8 mouse cellular contexts compared by ENCODE assay signal in the genomic region with DNA sequence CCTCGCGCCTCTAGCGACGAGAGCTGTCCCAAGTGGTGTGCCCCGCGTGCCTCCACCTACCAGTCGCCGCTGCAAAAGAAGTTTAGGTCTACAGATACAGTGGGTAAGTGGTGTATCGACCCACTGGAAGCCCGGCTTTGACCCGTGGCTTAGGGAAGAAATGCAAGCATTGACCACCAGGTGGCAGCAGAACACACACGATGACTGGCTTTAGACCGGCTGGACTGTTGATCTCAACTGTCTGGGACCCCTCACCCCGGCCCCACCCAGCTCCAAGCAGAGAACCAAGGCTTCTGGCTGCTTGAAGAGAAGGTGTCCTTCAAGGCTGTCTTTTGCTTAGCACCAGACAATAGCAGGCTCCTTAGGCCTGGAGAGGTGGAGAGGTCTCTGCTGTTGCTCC. TPM values are rescaled to one million over a fixed set of nuclear protein-coding genes. Genes with fewer than 3 reads are reported as not detected.
DNase-seq lines count a peak whose midpoint lies in the region; ATAC-seq and TF ChIP-seq lines count a peak whose summit lies in the region.

No protein-coding gene starts in this region.

- no peak for TF ChIP-seq POLR2A in testis, adult 2 months (IDR thresholded peaks at IDR 0.05; ENCODE audit: control insufficient read depth, low read depth, low read length)

- H3K27ac ChIP-seq in liver, embryonic 12.5 days: no peak overlapping the region
- no peak overlapping the region for H3K27ac ChIP-seq in neural tube, embryonic 11.5 days (ENCODE audit: low read depth, low read length)
- H3K27ac ChIP-seq in testis, adult 2 months (ENCODE audit: control insufficient read depth, insufficient read depth, low read depth, low read length): no peak overlapping the region

- ATAC-seq in liver, embryonic 12.5 days: no peak
- ATAC-seq in neural tube, embryonic 11.5 days (ENCODE audit: insufficient read depth, low FRiP score, low TSS enrichment): 0 out of 2 replicates have a peak, but pooled peaks have one; percentile 22

- 1% methylated on average over 14 of the region's 14 CpGs for WGBS in liver, embryonic 12.5 days (ENCODE audit: insufficient replicate concordance)
- 3% methylated on average over 14 of the region's 14 CpGs for WGBS in neural tube, embryonic 11.5 days

- peaks cover 38% of the 10 kb centered on the region for H3K4me1 ChIP-seq in liver, embryonic 12.5 days
- H3K4me1 ChIP-seq in neural tube, embryonic 11.5 days (ENCODE audit: control insufficient read depth, insufficient read depth, low read length): peaks cover 2% of the 10 kb centered on the region
- peaks cover 15% of the 10 kb centered on the region for H3K4me1 ChIP-seq in testis, adult 2 months (ENCODE audit: control insufficient read depth, insufficient read depth, low read length)

- no peaks in the 10 kb centered on the region for H3K9me3 ChIP-seq in liver, embryonic 12.5 days (replicated peaks)
- H3K9me3 ChIP-seq in neural tube, embryonic 11.5 days (ENCODE audit: control insufficient read depth, low read length): no peaks in the 10 kb centered on the region

- no peak overlapping the region for H3K9ac ChIP-seq in liver, embryonic 12.5 days
- H3K9ac ChIP-seq in neural tube, embryonic 11.5 days (ENCODE audit: low read length): no peak overlapping the region

- peak overlapping the region; percentile 41 for H3K4me2 ChIP-seq in liver, embryonic 12.5 days
- H3K4me2 ChIP-seq in neural tube, embryonic 11.5 days (ENCODE audit: low read depth): peak overlapping the region; percentile 15; the same call in 1 of the 2 replicates

- no peak overlapping the region for H3K4me3 ChIP-seq in liver, embryonic 12.5 days
- H3K4me3 ChIP-seq in neural tube, embryonic 11.5 days (ENCODE audit: low read depth, low read length): no peak overlapping the region
- no peak overlapping the region; the same call in 1 of the 2 replicates for H3K4me3 ChIP-seq in testis, adult 2 months (ENCODE audit: control insufficient read depth, low read depth, low read length)

- peaks cover 13% of the 10 kb centered on the region for H3K27me3 ChIP-seq in liver, embryonic 12.5 days (replicated peaks)
- no peaks in the 10 kb centered on the region for H3K27me3 ChIP-seq in neural tube, embryonic 11.5 days (ENCODE audit: control insufficient read depth, insufficient read depth, low read length)
- H3K27me3 ChIP-seq in testis, adult 2 months (ENCODE audit: control insufficient read depth, insufficient read depth, low read length): no peaks in the 10 kb centered on the region

- peak; percentile 77 for DNase-seq in A20 (ENCODE audit: low read depth, low spot score)
- peak; percentile 88 for DNase-seq in adrenal gland, postnatal 10 days
- DNase-seq in embryo, embryonic 9.5 days (ENCODE audit: extremely low spot score): peak; percentile 84
- peak; percentile 71 to 79 for DNase-seq in heart, adult 9 months (ENCODE audit: low spot score in 2 of 2)
- peak; percentile 48 to 83 for DNase-seq in kidney, adult 8-10 months
- peak; percentile 89 for DNase-seq in neural tube, embryonic 11.5 days (ENCODE audit: low spot score)

- no peaks in the 10 kb centered on the region for H3K36me3 ChIP-seq in liver, embryonic 12.5 days
- no peaks in the 10 kb centered on the region for H3K36me3 ChIP-seq in neural tube, embryonic 11.5 days (ENCODE audit: control insufficient read depth, insufficient read depth, low read length)
- H3K36me3 ChIP-seq in testis, adult 2 months (ENCODE audit: control insufficient read depth, insufficient read depth, low read length): peaks cover 3% of the 10 kb centered on the region; the same call in 1 of the 2 replicates

- peak; percentile 95 for TF ChIP-seq CTCF in testis, adult 2 months (IDR thresholded peaks at IDR 0.05; ENCODE audit: control insufficient read depth, insufficient read depth, insufficient replicate concordance, low read depth, low read length)

RNA-seq across cellular contexts. Expression of a gene that starts 4.1 kb away (rescaled TPM):
- total RNA-seq in adrenal gland, postnatal 10 days (2021): 10 to 100 TPM; 35.4 to 42.4 TPM
- 2.7 and 3.2 TPM in 2 replicates for polyA plus RNA-seq in liver, embryonic 12.5 days (2016; fragmentation: Nextera tagmentation; extraction: Ambion mirVana)
- polyA plus RNA-seq in neural tube, embryonic 11.5 days (2014; fragmentation: Nextera tagmentation; extraction: Ambion mirVana): 8.2 and 8.3 TPM in 2 replicates
- 14.3 and 18.3 TPM in 2 replicates for polyA plus RNA-seq in testis, adult 2 months (2012; rRNA removed)

RNA-seq across cellular contexts. Expression of a gene that starts 24.2 kb away (rescaled TPM):
- total RNA-seq in adrenal gland, postnatal 10 days (2021): 1 to 10 TPM; 8.7 to 9.7 TPM
- 1.2 and 1.3 TPM in 2 replicates for polyA plus RNA-seq in liver, embryonic 12.5 days (2016; fragmentation: Nextera tagmentation; extraction: Ambion mirVana)
- 1.2 and 1.4 TPM in 2 replicates for polyA plus RNA-seq in neural tube, embryonic 11.5 days (2014; fragmentation: Nextera tagmentation; extraction: Ambion mirVana)
- 32.7 and 34.2 TPM in 2 replicates for polyA plus RNA-seq in testis, adult 2 months (2012; rRNA removed)

RNA-seq across cellular contexts. Expression of a gene that starts 59.9 kb away (rescaled TPM):
- 1 to 10 TPM; 5.2 to 7.4 TPM for total RNA-seq in adrenal gland, postnatal 10 days (2021)
- polyA plus RNA-seq in liver, embryonic 12.5 days (2016; fragmentation: Nextera tagmentation; extraction: Ambion mirVana): 8.9 and 9.2 TPM in 2 replicates
- 13.5 and 14.1 TPM in 2 replicates for polyA plus RNA-seq in neural tube, embryonic 11.5 days (2014; fragmentation: Nextera tagmentation; extraction: Ambion mirVana)
- polyA plus RNA-seq in testis, adult 2 months (2012; rRNA removed): 9.8 and 11.9 TPM in 2 replicates

Comparison
In these comparisons a context has a peak if more than half of its experiments do, and no peak if none do; other contexts are left out.
1. RNA of a gene that starts 24.2 kb away (polyA plus RNA-seq): 32.7 to 34.2 TPM in testis, adult 2 months; 1.2 to 1.4 TPM in neural tube, embryonic 11.5 days and 1.2 to 1.3 TPM in liver, embryonic 12.5 days; every median in the first group is over 10 times any median in the second.
2. Peak in every context shown above with its lines, with median percentiles within 50 percentile points of each other: DNase-seq.